Mouse (Mus musculus) MN1 (cell line): Measurements from ENCODE around the gene Pipox.
A peak's percentile ranks its signal among the peaks of the same experiment; 100 is the strongest.

ENCODE experiments used
- DNase-seq: peaks from one replicate; pipeline ENCODE4 v3.0.0-alpha.2; 2016; ENCODE audit warnings: low spot score

Gene Pipox

GRCm38 (mm10) chr11:77893787-77894718 lies at the start of gene Pipox:
Gene Pipox, minus strand, starts transcription at chr11:77894096.
- peak; percentile 91 for DNase-seq

DNA sequence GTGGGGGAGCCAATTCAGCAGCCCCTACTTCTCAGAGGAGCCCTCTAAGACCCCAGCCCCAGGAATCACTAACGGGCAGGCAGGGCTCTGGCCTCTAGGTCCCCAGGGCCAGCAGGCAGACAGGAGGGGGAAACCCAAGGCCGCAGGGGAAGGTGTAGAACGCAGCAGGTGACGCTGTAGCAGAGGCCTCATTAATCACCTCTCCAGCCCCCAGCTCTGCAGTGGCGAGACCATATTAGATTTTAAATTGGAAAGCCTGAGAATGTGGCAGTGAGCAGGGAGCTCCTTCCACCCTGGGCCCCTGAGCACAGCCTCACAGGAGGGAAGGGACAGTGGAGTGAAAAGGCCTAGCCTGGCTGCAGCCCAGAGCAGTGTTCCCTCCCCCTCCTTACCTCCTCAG lies 48.3 kb upstream of the Pipox start:
- no peak for DNase-seq

DNA sequence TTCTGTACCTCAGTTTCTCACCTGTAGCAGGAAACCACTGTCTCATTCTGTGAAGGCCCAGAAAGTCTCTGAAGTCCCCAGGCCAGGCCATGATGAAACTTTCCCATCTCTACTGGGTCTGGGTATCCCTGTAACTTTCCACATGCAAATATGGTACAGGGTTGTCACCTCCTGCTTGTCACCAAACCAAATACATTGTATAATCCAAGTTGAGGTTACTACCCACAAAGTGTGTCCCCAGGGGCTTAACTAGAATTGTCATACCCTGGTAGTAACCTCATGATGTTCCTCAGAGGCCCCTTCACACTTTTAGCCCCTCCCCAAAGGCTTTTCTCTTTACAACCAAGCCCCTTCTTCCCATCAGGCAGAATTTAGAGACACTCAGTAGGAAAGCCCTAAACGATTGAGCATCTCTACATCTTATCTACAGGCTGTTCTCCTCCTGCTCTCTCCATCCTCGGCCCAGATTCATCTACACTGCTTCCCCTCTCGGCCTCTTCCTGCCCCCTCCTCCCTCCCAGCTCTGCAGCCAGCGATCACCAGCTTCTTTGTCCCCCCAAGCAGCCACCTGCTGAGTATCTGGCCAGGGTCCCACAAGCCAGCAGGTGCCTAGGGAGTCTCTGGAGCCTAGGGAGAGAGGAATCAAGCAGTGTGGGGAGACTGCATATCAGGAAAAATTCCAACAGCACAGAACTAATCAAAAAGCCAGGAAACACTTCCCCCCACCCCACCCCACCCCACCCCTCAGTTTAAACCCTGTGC lies 43.9 kb upstream of the Pipox start:
- DNase-seq: no peak

GRCm38 (mm10) chr11:77936846-77937245 lies 43.0 kb upstream of the Pipox start:
- DNase-seq: peak; percentile 46

- no peak for DNase-seq
Observed at GRCm38 (mm10) chr11:77934568-77935311, 40.8 kb upstream of the Pipox start.

DNA sequence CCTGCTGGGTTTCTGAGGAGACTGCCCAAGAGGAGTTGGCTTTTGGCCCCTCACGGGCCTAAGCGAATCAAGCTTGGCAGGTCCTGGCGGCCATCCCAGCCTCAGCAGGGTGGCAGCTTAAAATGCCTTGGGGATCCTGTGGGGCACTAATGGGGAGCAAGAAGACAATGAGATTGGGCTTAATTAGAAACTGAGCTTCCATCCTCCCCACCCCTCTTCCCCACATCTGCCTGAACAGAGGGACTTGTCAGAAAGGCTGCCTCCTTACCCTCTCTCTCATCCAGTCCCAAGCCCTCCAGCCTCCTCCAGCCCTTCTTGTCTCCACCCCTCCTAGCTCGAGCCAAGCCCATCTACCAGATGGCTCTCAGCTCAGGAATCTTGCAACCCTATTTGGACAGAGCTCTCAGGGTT lies 40.2 kb upstream of the Pipox start:
- peak; percentile 66 for DNase-seq

- no peak for DNase-seq
Observed at GRCm38 (mm10) chr11:77932576-77932975, 38.7 kb upstream of the Pipox start.

- no peak for DNase-seq
Observed at GRCm38 (mm10) chr11:77931541-77932433, 37.9 kb upstream of the Pipox start.

DNA sequence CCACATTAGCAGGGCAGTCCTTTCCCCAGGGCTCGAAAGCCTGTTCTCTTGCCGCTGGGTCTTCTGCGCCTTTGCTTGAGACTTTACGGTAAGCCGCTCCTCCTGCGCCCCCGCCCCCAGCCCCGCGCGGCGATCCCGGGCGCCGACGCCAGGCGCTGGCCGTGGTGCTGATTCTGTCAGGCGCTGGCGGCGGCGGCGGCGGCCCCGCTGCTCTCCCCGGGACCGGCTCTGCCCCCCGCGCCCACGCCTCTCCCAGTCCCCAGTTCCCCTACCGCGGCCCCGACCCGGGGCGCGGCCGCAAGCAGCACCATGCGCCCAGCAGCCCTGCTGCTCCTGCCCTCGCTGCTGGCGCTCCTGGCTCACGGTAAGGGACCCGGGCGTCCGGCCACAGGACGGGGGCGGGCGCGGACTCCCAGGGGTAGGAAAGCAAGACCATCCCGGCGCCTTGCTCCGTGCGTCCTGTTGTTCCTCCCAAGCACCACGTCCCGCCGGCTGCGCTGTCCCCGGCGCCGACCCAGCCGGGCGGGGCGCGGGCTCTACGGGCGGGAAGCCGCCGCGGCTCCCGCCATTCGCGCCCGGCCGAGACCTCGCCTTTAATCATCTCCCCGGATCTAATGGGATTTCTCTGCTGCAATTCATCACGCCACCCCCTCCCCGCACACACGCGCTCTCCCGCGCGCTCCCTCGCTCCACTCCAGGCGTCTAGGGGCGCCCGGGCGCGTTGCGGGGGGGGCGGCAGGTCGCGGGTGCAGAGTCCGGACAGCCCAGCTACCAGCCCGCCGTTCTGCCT lies 37.0 kb upstream of the Pipox start, which contains the start of gene Sez6:
TSS of gene Sez6 (plus strand) at position 50 of the 790 bp plus-strand sequence.
- DNase-seq: peak; percentile 88

DNA sequence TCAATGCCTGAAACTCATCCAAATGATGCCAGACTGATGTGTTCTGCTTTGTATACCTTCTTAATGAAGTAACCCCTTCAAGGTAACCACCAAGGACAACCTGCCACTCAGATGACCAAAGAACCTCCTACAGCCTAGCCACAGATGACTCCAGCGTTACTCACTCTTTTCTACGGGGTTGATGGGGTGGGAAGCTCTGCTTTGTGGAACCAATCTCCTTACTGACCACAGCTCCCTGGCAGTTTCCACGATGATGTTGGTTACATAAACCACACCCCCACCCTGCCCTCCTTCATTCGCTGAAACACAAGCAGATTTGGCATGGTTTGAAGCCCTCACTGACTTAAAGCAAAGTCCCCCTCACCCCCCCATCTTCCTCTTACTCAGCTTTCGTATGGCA lies 33.9 kb upstream of the Pipox start:
- no peak for DNase-seq

DNA sequence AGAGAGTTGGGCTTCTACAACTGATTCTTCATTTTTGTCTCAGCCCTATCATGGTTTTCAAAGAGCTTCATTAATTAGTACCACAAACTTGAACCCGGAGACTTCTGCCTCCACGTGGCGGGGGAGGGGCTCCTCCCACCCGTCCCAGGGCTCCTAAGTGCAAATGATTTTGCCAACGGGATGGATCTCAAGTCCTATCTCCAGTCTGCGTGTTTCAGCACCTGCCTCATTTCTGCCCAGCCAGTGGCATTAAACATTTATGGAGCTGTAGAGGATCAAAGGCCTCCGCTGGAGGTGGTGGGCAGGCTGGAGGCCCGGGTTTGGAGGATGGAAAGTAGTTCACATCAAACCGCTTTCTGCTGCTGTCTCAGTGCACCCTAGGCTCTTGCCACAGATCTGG lies 32.8 kb upstream of the Pipox start:
- no peak for DNase-seq

DNA sequence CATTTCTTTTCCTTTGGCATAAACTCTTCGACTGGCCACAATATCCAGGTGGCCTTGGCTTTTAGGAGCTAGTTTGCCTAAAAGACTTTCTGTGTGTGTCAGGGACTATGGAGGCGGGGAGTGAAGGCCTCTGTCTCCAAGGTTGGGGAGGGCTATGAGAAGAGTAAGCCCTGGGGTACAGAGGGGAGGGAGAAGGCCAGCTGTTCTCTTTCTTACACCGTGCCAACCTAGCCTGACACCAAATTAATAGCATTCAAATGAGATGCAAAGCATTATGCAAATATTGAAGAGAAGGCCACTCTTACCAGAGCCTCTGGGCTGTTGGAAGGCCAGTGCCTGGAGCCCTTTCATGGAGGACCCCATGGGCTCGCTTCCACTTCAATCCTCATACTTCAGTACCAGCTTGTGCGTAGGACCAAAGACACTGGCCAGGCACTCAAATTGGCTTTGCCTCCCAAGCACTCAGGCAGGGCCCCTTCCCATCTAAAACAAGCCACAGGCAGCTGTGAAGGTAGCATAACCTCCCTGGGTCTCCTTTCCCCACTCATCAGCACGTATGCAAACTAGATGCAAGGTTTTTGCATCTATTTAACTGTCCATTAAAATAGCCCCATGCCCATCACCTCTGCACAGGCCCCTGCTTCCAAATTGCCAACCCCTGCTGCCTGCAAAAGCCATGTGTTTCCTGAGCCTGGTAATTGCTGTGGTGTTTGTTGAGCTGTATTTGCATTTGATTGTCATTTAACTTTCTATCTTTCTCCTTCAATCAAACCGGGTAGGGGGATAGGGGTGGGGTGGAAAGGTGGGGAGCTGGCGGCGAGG lies 32.2 kb upstream of the Pipox start:
- no peak for DNase-seq

GRCm38 (mm10) chr11:77923285-77923684 lies 29.4 kb upstream of the Pipox start:
- no peak for DNase-seq

DNA sequence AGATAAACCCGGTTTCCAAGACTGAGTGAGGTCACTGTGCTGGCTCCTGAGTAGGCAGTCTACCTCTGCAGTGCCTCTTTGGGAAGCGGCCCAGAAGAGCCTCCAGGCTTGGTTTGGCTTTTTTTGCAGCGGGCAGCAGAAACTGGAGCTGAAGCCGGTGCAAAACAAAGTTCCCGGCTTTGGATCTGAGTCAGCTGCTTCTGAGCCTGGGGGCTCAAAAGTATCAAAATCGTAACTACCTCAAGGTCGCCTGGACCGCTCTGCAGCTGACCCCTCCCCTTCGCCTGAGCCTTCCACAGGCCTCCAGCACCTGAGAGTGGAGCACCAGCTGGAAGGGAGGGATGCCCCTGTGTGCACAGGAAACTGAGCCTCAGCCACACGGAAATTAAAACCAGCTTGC lies 23.3 kb upstream of the Pipox start:
- no peak for DNase-seq

DNA sequence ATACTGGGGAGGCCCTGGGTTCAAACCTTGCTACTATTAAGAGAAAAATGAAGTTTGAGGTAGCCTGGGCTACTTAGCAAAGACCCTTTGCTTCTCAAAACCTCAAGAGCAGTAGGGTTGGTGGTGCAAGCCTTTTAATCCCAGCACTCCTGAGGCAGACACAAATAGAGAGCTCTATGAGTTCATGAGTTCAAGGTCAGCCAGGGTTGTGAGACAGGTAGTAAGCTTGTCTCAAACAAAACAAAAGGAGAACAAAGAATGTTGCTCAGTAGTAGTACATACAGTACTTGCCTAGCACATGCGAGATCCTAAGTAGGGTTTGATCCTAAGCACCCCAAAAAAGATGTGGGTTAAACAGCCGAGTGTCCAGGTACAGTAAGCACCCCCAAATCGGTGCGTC lies 22.8 kb upstream of the Pipox start:
- DNase-seq: no peak

DNA sequence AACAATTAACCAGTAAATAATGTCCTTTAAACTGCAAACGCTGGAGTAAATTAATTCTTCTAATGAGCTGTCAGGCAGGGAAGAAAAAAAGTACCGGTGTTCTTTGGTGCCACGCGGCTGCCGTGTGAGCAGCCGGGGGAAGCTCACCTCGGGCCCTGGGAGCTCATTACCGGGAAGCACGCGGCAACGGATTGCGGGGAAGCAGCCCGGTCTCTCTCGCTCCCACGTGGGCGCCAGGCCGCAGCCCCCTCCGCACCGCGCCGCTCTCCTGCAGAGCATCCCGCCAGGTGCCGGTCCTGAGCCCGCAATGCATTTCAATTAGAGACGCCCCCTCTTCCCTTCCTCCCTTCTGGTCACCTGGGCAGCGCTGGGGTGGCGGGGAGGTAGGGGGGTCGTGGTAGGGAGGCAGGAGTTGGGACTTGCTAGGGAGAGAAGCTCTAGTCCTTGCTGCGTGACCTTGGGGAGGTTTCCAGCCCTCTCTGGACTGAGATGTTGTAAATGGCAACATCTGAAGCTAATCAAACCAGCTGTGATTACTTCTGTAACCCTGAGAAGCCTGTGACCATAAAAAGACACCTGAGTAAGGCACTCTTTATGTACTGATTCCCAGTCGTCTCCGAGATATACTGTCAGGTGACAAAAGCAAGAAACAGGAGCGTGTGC lies 20.8 kb upstream of the Pipox start:
- DNase-seq: no peak

DNA sequence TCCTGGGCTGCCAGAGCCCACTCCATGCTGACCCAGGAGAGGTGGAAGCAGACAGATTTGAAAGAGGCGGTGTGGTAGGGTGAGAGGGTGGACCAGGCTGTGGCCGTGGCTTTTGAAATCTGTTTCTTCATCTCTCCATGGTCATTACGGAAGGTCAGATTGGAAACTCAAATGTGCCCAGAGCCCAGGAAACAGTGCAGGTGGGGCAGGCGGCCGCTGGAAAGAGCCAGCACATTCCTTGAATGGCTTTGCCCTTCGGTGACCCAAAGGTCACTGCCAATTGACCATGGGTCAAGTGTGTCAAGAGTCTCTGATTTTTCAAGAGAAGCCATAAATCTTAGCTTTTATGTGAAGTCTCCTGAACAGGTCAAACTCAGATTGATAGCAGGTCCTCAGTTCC lies 19.6 kb upstream of the Pipox start:
- no peak for DNase-seq

DNA sequence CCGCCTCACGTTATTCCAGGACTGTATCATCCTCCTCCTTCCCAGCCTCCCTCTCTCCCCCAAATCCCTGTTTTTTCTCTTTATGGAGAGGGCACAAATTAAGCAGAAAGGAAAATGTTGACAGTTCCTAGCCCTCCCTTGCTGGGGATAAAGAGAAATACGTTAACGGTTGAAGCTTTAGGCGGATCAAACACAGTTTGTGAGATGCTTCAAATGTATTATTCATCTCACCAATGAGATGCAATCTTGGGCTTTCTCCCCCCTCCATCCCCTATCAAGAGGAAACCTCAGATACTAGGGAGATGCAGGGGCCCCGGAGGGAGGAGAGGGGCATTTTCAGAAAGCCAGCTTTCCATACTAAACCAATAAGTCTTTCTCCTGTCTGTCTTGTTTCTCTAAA lies 15.9 kb upstream of the Pipox start:
- DNase-seq: no peak

GRCm38 (mm10) chr11:77909376-77909775 lies 15.5 kb upstream of the Pipox start:
- no peak for DNase-seq
